Mouse (Mus musculus) ovary, postnatal 36 days (tissue): Measurements from ENCODE around the gene Prkcq.

Experiments used
- DNase-seq: peaks from one replicate; pipeline ENCODE4 v3.0.0; 2022; ENCODE audit warnings: low spot score, mixed read lengths

Prkcq gene

GRCm38 (mm10) chr2:11187166-11187565 is 15.3 kb downstream of the Prkcq start:
- no peak for DNase-seq

DNA sequence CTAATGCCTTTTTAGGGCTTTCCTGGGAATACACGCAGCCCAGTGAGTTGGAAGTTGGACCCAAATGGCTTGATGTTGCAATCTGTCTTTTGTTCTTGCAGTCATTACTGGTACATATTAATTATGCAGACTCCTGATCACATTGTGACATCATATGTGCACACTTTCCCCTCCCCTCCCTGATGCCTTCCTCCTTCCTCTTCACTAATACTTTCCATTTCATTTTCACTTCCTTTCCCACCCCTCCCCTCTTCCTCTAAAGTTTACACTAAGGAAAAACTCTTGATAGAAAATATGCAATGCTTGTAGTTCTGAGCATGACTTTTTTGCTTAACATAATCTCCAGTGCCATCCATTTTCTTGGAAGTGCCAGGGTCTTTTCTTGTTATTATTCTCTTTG is 16.4 kb downstream of the Prkcq start:
- no peak for DNase-seq

DNA sequence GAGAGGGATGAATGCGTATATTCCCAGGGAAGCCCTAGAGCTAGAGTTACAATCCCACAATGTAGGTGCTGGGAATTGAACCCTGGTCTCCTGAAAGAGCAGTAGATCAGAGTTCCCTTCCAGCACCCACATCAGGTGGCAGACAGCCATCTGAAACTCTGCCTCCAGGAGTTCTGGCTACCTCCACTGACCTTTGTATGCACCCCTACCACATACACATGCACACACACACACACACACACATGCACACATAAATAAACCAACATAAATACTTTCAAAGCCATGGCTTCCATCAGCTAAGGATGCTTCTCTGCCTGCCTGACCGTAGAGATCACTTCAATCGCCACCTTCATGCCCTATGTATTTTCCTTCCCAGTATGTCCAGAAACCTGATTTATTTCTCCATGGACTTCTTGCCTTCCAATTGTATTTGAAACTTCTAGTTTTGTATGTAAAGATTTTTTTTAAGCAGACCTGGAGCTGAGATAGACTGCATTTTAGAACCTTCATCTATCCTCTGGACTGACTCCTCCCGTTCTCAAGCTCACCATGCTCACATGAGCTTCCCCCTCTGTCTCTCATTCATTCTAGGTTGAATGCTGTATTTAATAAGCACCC is 17.4 kb downstream of the Prkcq start:
- no peak for DNase-seq

- DNase-seq, result no peak
Measured at GRCm38 (mm10) chr2:11192281-11193098, 20.6 kb downstream of the Prkcq start.

- no peak for DNase-seq
Measured at GRCm38 (mm10) chr2:11193099-11193618, 21.3 kb downstream of the Prkcq start.

DNA sequence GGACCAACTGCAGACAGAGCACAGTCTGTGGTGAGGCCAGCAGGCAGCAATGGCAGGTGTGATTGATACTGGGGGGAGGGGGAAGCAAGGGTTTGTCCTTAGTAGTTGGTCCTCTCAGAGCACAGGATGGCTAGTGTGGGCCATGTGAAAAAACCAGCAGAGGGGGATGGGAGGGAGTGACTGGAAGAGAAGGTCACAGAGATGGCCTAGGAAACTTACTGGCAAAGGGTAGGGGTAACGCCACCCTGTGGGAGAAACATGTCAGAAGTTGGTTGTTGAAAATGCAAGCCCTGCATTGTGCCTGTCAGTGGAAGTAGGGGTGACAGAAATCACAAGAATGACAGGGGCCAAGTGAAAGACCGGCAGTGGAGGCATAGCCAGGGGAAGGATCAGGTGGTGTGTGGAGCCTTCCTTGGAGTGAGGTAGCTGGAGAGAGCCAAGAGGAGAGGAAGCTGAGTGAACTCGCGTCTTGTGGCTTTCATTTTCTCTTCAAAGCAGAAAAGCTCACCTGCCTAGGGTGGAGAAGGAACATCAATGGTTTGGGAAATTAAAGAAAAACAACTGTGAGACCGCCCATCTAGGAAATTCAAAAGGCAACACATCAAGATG is 22.9 kb downstream of the Prkcq start:
- DNase-seq, result no peak

DNA sequence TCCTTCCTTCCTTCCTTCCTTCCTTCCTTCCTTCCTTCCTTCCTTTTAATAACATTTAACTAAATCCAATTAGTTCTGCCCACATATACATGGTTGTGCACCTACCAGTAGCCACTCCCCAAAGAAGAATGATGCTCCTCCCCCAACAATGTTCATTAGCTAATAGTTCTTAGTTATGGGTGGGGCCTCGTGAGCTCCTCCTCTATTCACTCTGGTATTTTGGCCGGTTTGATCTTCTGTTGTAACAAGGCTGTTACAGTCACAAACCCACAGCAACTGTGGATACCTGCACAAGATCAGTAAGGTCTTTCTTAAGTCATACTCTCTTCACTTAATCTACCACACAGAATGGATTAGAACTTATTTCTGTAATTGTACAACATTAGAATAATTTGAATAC is 24.2 kb downstream of the Prkcq start:
- DNase-seq, result no peak

- no peak for DNase-seq
Measured at GRCm38 (mm10) chr2:11196952-11197559, 25.1 kb downstream of the Prkcq start.

DNA sequence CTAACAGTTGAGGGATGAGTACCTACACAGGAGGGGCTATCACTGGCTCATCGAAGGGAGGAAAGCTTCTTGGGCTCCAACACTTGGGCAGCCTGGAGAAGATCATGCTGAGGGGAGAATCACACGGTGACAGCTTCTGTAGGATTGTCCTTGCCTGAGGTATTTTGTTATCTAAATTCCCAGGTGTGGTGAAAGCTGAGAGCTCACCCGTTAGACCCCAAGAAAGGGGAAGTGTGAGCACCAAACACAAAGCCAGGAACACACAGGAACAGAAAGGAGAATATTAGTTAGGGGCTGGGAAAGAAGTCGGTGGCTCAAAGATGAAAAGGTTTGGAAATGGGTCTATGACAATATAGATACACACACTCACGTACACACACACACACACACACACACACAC is 27.7 kb downstream of the Prkcq start:
- no peak for DNase-seq

DNA sequence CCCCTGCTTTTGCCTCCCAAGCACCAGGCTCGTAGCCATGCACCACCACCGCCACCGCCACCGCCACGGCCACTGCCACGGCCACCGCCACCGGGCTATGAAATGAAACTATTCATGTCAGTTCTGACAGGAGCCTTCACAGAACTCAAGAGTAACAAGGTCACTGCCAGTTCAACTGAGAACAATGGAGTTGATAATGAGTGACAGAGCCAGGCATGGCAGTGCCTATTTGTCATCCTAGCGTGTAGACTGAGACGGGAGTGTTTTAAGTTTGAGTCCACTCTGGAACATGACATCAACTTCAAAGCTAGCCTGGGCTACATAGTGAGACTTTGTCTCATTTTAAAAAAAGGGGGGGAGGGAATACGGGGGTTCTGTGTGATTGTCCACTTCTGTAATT is 30.9 kb downstream of the Prkcq start:
- no peak for DNase-seq

- no peak for DNase-seq
Measured at GRCm38 (mm10) chr2:11203261-11203660, 31.4 kb downstream of the Prkcq start.

DNA sequence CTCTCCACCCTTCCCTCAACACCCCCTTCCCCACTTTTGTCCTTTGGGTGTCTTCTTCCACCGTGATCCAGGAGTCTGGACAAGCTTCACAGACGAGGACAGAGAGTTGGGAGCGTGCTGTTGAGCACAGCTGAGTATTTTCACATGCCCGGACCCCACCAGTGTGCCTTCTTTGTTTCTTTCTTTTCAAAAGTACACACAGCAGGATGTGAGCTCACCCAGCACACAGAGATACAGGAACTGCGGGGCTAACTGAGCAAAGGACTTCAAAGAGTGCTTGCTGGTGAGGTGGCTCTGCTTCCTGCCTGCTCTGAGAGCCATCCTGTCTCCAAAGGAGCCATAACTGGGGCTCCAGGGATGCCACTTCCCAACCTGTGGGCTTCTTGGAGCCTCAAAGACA is 32.3 kb downstream of the Prkcq start:
- no peak for DNase-seq

- DNase-seq, result no peak
Measured at GRCm38 (mm10) chr2:11204961-11205360, 33.1 kb downstream of the Prkcq start.

DNA sequence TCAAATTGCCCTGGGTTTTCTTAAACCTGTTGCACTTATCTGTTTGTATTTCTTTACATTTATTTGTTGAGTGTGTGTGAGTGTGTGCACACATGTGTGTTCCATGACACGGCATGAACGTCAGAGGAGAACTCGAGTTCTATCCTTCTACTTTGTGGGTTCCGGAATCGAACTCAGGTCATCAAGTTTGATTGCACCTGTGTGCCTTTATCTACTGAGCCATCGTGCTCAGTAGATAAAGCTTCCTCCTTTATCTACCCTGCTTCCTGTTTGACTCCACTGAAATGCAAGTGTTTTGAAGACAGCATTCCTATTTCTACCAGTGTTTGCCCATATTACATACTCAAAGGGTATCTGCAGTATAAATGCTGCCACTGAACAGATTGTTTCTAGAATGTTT is 33.8 kb downstream of the Prkcq start:
- DNase-seq, result no peak

DNA sequence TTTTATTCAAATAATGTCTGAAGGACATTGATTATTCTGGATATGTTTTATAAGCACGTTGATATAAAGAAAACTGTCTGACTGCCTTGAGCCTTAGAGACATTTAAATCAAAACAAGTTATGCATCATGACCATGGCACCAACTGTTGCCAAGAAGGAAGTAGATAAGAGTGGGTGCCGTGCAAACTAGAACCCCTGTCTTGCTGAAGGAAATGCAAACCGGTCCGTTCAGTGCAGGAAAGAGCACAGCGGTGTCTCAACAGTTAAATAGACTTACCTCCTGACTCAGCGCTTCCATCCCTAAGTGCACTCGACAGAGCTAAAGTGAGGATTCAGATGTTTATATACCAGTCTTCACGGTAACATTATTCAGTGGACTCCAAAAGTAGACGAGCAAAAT is 36.4 kb downstream of the Prkcq start:
- DNase-seq, result no peak

- DNase-seq, result no peak
Measured at GRCm38 (mm10) chr2:11209335-11209734, 37.4 kb downstream of the Prkcq start.

DNA sequence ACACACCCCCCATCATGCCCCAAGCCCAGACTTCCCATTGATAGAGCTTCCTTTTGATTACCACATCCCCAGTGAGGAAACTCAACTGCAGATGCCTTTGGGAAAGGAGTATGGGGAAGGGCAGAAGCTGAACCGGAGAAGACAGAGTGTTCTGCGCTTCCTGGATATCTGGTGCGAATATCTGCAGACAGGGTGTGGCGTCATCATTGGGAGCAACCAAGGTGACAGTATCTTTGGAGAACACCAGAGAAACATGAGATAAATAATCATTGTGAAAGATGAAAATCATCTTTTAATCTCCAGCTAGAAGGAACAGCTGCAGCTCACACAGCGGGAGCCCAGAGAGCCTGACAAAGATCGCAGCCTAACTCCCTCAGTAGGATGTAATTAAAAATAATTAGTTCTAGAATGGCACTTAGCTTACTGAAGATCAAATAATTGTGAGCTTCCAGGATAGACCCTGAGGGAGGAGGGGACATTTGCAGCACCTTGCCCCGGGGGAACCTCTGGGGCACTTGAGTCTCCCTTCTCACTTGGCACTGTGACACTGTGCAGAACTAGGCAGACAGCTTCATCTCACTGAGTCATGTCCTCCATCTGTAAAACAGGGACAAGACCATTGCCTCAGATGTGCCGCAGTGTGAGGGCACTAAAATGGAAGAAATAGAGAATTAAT is 38.5 kb downstream of the Prkcq start:
- DNase-seq, result no peak

DNA sequence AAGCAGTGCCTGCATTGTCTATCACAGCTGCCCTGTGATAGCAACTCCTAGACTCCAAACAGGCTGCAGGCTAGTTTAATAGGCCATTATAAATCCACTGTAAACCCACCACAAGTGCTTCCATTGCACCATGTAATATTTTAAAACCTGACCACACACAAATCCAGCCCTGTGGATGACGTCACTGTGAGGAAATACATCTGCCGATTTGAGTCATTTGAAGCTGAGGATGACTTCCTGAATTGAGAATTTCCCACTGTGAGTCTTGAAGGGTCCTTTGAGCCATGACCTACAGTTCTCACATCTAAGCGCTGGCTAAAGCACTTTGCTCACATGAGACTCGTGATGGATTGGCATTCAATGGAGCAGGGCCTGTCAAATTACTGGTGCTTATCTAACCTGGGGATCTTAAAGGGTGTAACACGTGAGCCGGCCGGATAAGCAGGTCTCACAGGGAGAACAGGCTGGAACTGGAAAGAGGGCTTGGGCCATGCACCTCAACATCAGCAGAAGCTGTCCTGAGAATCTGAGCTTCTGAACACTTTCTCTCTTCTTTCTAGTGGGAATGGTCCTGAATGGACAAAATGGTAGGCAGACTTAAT is 40.2 kb downstream of the Prkcq start:
- DNase-seq, result no peak

- no peak for DNase-seq
Measured at GRCm38 (mm10) chr2:11216421-11216820, 44.5 kb downstream of the Prkcq start.

DNA sequence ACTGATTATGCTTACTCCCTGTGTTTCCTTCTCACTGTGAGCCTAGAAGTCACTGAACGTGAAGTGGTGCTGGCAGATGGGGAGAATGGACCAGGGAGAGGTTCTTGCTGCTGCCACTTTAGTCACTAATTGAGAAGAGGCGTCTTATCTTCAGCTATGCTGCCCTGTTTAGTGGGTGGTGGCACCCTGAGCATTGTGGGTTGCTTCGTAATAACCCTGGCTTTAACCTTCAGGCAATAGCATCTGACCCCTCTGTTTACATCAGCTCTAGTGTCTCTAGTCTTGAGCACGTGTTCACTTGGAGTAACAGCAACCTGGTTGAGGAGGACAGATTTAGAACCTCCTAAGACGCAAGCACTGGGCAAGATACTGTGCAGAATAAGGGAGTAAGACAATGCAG is 44.9 kb downstream of the Prkcq start:
- DNase-seq, result no peak

GRCm38 (mm10) chr2:11218122-11218521 is 46.2 kb downstream of the Prkcq start:
- no peak for DNase-seq

DNA sequence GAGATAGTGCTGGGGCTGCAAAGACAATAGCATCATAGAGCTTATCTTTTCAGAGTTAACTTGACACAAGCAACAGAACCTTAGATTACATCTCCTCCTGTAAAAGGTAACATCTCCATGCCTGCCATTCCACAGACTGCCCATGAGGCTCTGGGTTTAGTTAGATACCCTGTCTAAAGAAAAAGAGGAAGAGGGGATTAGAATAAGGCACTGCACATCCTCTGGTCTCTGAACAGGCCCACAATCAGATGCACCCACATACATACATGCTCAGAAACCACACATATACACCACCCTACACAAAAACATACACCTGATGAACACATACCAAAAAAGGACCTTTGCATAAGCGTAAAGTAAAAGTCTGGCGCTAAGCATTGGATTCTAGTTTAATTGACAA is 47.4 kb downstream of the Prkcq start:
- DNase-seq, result no peak
